Mouse (Mus musculus): ENCODE results near the gene Gm10591. TPM values are rescaled to one million over a fixed set of nuclear protein-coding genes. Genes with fewer than 3 reads are reported as not detected.
"Not testable (repeated sequence)": the region's sequence is repeated elsewhere in the genome, so short reads cannot be mapped to it uniquely, and the experiment has no call there.

The Gm10591 gene
- not detected in 2 replicates for polyA plus RNA-seq (2012; rRNA removed)
- not detected in 2 replicates for polyA plus RNA-seq (2014; fragmentation: Nextera tagmentation; extraction: Ambion mirVana)

DNA sequence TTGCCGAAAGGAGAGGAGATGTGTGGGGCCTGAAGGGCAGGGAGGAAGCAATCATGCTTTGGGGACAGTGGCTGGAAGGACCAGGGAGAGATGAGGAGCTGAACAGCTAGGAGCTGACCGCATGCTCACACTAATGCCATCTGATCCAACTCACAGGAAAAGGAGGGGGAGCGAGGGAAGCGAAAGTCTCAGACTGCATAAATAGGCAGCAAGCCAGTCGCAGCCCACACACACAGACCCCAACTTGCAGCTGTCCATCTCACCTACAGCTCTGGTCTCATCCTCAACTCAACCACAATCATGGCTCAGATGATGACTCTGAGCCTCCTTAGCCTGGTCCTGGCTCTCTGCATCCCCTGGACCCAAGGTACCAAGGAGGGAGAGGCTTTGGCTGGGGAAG, at the start of gene Gm10591:
Gm10591 (plus strand) TSS at position 301 of the 400 bp plus-strand sequence.
- WGBS (ENCODE audit: insufficient replicate concordance) = no CpG with 5 or more reads among the region's 5 CpGs

GRCm38 (mm10) chr4:42629419-42629818, 17.4 kb downstream of the Gm10591 start, which contains the start of gene Gm2564:
Gene Gm2564 (plus strand): TSS chr4:42629719.
- H3K27me3 ChIP-seq (ENCODE audit: control insufficient read depth, insufficient read depth, low read length); ATAC-seq (ENCODE audit: insufficient read depth); H3K9me3 ChIP-seq (ENCODE audit: control insufficient read depth, low read length); H3K9ac ChIP-seq (replicated peaks); H3K4me3 ChIP-seq (ENCODE audit: insufficient read depth in 1 of 2, low read depth in 2 of 2, low read length in 2 of 2); DNase-seq (ENCODE audit: low read depth in 3 of 3, low spot score in 3 of 3); H3K27ac ChIP-seq; H3K4me1 ChIP-seq (replicated peaks; ENCODE audit: control insufficient read depth in 2 of 2, insufficient read depth in 2 of 2, low read length in 1 of 2); H3K4me2 ChIP-seq (ENCODE audit: low read depth); H3K36me3 ChIP-seq (replicated peaks; ENCODE audit: control insufficient read depth, insufficient read depth, low read depth): not testable (repeated sequence)
- no CpG with 5 or more reads among the region's 8 CpGs for WGBS (ENCODE audit: insufficient replicate concordance)

More for the DNA sequence above, at the start of gene Gm10591:
- not testable (repeated sequence) for H3K9ac ChIP-seq (replicated peaks); H3K9me3 ChIP-seq (ENCODE audit: control insufficient read depth, low read length); H3K4me3 ChIP-seq (ENCODE audit: insufficient read depth in 1 of 2, low read depth in 2 of 2, low read length in 2 of 2); H3K36me3 ChIP-seq (replicated peaks; ENCODE audit: control insufficient read depth, insufficient read depth, low read depth); H3K4me1 ChIP-seq (replicated peaks; ENCODE audit: control insufficient read depth in 2 of 2, insufficient read depth in 2 of 2, low read length in 1 of 2); H3K27ac ChIP-seq; H3K4me2 ChIP-seq (ENCODE audit: low read depth); H3K27me3 ChIP-seq (ENCODE audit: control insufficient read depth, insufficient read depth, low read length); DNase-seq (ENCODE audit: low read depth in 3 of 3, low spot score in 3 of 3); ATAC-seq (ENCODE audit: insufficient read depth)

GRCm38 (mm10) chr4:42654951-42655350, 43.0 kb downstream of the Gm10591 start, which contains the start of gene Ccl27b:
Gene Ccl27b (plus strand): TSS chr4:42655251.
- no CpG with 5 or more reads among the region's 9 CpGs for WGBS (ENCODE audit: insufficient replicate concordance)
- not testable (repeated sequence) for H3K9ac ChIP-seq (replicated peaks); DNase-seq (ENCODE audit: low read depth in 3 of 3, low spot score in 3 of 3); H3K4me2 ChIP-seq (ENCODE audit: low read depth); H3K4me3 ChIP-seq (ENCODE audit: insufficient read depth in 1 of 2, low read depth in 2 of 2, low read length in 2 of 2); H3K9me3 ChIP-seq (ENCODE audit: control insufficient read depth, low read length); H3K4me1 ChIP-seq (replicated peaks; ENCODE audit: control insufficient read depth in 2 of 2, insufficient read depth in 2 of 2, low read length in 1 of 2); H3K27me3 ChIP-seq (ENCODE audit: control insufficient read depth, insufficient read depth, low read length); H3K27ac ChIP-seq; H3K36me3 ChIP-seq (replicated peaks; ENCODE audit: control insufficient read depth, insufficient read depth, low read depth); ATAC-seq (ENCODE audit: insufficient read depth)

- H3K4me3 ChIP-seq (ENCODE audit: insufficient read depth in 1 of 2, low read depth in 2 of 2, low read length in 2 of 2); H3K4me2 ChIP-seq (ENCODE audit: low read depth); H3K9ac ChIP-seq (replicated peaks); H3K36me3 ChIP-seq (replicated peaks; ENCODE audit: control insufficient read depth, insufficient read depth, low read depth); H3K27ac ChIP-seq; H3K27me3 ChIP-seq (ENCODE audit: control insufficient read depth, insufficient read depth, low read length); H3K9me3 ChIP-seq (ENCODE audit: control insufficient read depth, low read length); DNase-seq (ENCODE audit: low read depth in 3 of 3, low spot score in 3 of 3); H3K4me1 ChIP-seq (replicated peaks; ENCODE audit: control insufficient read depth in 2 of 2, insufficient read depth in 2 of 2, low read length in 1 of 2); ATAC-seq (ENCODE audit: insufficient read depth): not testable (repeated sequence)
- WGBS (ENCODE audit: insufficient replicate concordance) = no CpG with 5 or more reads among the region's 3 CpGs
These were observed 49.8 kb downstream of the Gm10591 start, which contains the start of gene Il11ra2 for GRCm38 (mm10) chr4:42661793-42662192. Gene Il11ra2 (minus strand): TSS chr4:42661893.

Other genes with a start within 250 kb of the Gm10591 start
- gene Gm21586, start 172.8 kb upstream of the Gm10591 start, polyA plus RNA-seq (2012; rRNA removed) = not detected in 2 replicates
- not detected in 2 replicates for gene Gm21586, start 172.8 kb upstream of the Gm10591 start, polyA plus RNA-seq (2014; fragmentation: Nextera tagmentation; extraction: Ambion mirVana)
- gene Gm2163, start 145.4 kb upstream of the Gm10591 start, polyA plus RNA-seq (2012; rRNA removed) = 0.02 and 0.03 TPM in 2 replicates
- gene Gm2163, start 145.4 kb upstream of the Gm10591 start, polyA plus RNA-seq (2014; fragmentation: Nextera tagmentation; extraction: Ambion mirVana) = not detected in 2 replicates
- 0.02 TPM in 1 of 2 replicates, not detected in the other for gene Fam205a2, start 84.0 kb upstream of the Gm10591 start, polyA plus RNA-seq (2012; rRNA removed)
- gene Fam205a2, start 84.0 kb upstream of the Gm10591 start, polyA plus RNA-seq (2014; fragmentation: Nextera tagmentation; extraction: Ambion mirVana) = not detected in 2 replicates
- gene Gm2564, start 17.5 kb downstream of the Gm10591 start, polyA plus RNA-seq (2012; rRNA removed) = not detected in 2 replicates
- not detected in 2 replicates for gene Gm2564, start 17.5 kb downstream of the Gm10591 start, polyA plus RNA-seq (2014; fragmentation: Nextera tagmentation; extraction: Ambion mirVana)
- gene Ccl27b, start 43.1 kb downstream of the Gm10591 start, polyA plus RNA-seq (2012; rRNA removed) = not detected in 2 replicates
- not detected in 2 replicates for gene Ccl27b, start 43.1 kb downstream of the Gm10591 start, polyA plus RNA-seq (2014; fragmentation: Nextera tagmentation; extraction: Ambion mirVana)
- not detected in 2 replicates for gene Il11ra2, start 49.7 kb downstream of the Gm10591 start, polyA plus RNA-seq (2012; rRNA removed)
- gene Il11ra2, start 49.7 kb downstream of the Gm10591 start, polyA plus RNA-seq (2014; fragmentation: Nextera tagmentation; extraction: Ambion mirVana) = not detected in 2 replicates
- gene 4930578G10Rik, start 123.3 kb downstream of the Gm10591 start, polyA plus RNA-seq (2012; rRNA removed) = not detected in 2 replicates
- gene 4930578G10Rik, start 123.3 kb downstream of the Gm10591 start, polyA plus RNA-seq (2014; fragmentation: Nextera tagmentation; extraction: Ambion mirVana) = not detected in 2 replicates
- not detected in 2 replicates for gene Ccl19, start 144.4 kb downstream of the Gm10591 start, polyA plus RNA-seq (2012; rRNA removed)
- gene Ccl19, start 144.4 kb downstream of the Gm10591 start, polyA plus RNA-seq (2014; fragmentation: Nextera tagmentation; extraction: Ambion mirVana) = not detected in 2 replicates
- 0.10 and 0.14 TPM in 2 replicates for gene Ccl21a, start 161.8 kb downstream of the Gm10591 start, polyA plus RNA-seq (2012; rRNA removed)
- gene Ccl21a, start 161.8 kb downstream of the Gm10591 start, polyA plus RNA-seq (2014; fragmentation: Nextera tagmentation; extraction: Ambion mirVana) = not detected in 2 replicates
- gene Fam205a1, start 241.7 kb downstream of the Gm10591 start, polyA plus RNA-seq (2012; rRNA removed) = 0.21 and 0.22 TPM in 2 replicates
- 0.04 and 0.28 TPM in 2 replicates for gene Fam205a1, start 241.7 kb downstream of the Gm10591 start, polyA plus RNA-seq (2014; fragmentation: Nextera tagmentation; extraction: Ambion mirVana)
- 0.01 TPM in 1 of 2 replicates, not detected in the other for gene Gm12394, start 244.6 kb downstream of the Gm10591 start, polyA plus RNA-seq (2012; rRNA removed)
- gene Gm12394, start 244.6 kb downstream of the Gm10591 start, polyA plus RNA-seq (2014; fragmentation: Nextera tagmentation; extraction: Ambion mirVana) = 0.05 TPM in 1 of 2 replicates, not detected in the other

All from liver, embryonic 14.5 days (tissue).